Mouse (Mus musculus) lung, postnatal 4 days (tissue): Measurements from ENCODE around the gene Wrap73.
A peak's percentile ranks its signal among the peaks of the same experiment; 100 is the strongest.

Experiments used
- DNase-seq, 2 experiments: peaks; one replicate each; pipeline ENCODE4 v3.0.0; 2021

Wrap73 gene

GRCm38 (mm10) chr4:154186002-154186537 is 43.9 kb downstream of the Wrap73 start:
- DNase-seq, result peak; percentile 48 to 71

GRCm38 (mm10) chr4:154188948-154189347 is 46.8 kb downstream of the Wrap73 start:
- DNase-seq, result peak; percentile 34 to 65

- DNase-seq, result no peak
Observed at GRCm38 (mm10) chr4:154197961-154198360, 55.8 kb downstream of the Wrap73 start.

GRCm38 (mm10) chr4:154198377-154198961 is 56.3 kb downstream of the Wrap73 start:
- no peak for DNase-seq

- DNase-seq, result no peak
Observed at GRCm38 (mm10) chr4:154201511-154201910, 59.3 kb downstream of the Wrap73 start.

DNA sequence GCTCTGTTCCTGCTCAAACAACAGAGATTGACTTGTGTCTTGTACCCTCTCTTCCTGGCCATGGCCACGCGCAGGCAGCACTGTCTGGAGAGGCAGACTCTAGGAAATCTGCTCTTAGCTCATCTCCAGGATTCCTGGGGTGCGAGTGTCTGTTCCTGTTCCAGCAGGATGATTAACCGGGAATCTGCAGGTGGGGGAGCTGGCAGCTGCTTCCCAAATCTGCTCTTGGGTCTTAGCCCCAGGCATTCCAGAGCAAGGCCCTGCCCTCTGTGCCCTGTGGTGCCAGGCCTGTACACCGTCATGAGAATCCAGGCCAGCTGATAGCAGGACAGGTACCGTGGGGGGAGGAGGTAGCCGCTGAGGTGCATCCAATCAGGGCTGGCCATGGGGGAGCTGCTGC is 62.4 kb downstream of the Wrap73 start:
- peak in 1 of 2 experiments; percentile 52 for DNase-seq

DNA sequence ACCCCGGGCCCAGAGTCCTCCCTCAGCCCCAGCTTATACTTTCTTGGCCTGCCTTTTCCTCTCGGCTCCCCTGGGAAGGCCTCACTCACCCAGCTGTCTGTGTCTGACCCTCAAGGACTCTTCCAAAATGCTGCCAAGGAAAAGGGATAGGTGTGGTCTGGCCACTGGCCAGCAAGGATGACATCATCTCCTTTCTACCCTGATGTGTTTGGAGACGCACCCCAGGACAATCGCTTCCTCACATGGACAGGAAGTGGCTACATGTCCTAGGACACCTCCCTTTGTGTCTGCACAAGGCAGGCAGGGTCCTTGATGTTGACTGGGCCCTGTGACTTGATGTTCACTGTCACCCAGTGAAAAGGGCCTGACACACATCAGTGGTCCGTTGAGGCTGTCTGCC is 63.2 kb downstream of the Wrap73 start:
- peak; percentile 80 to 88 for DNase-seq

- DNase-seq, result peak; percentile 53 to 69
Observed at GRCm38 (mm10) chr4:154207261-154207660, 65.1 kb downstream of the Wrap73 start.

DNA sequence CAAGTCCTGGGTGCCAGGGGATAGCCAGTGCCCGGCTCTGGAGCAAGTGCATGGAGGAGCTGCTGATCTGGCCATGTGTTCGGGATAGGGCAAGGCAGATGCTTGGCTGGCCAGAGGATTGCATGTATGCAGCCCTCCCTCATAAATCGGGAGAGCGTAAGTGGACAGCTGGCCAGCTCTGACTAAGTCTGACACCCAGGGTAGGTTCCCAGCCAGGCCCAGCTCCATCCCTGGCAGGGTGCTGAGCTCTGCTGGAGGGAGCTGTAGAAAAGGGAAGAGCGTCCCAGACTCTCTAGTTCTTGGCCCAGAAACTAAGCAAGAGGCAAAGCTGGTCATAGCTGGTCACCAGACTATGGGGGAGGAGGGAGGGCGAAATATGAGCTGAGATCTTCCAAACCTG is 66.9 kb downstream of the Wrap73 start:
- DNase-seq, result peak; percentile 16 to 64

- DNase-seq, result no peak
Observed at GRCm38 (mm10) chr4:154209825-154210224, 67.7 kb downstream of the Wrap73 start.

- DNase-seq, result no peak
Observed at GRCm38 (mm10) chr4:154211459-154211858, 69.3 kb downstream of the Wrap73 start.

DNA sequence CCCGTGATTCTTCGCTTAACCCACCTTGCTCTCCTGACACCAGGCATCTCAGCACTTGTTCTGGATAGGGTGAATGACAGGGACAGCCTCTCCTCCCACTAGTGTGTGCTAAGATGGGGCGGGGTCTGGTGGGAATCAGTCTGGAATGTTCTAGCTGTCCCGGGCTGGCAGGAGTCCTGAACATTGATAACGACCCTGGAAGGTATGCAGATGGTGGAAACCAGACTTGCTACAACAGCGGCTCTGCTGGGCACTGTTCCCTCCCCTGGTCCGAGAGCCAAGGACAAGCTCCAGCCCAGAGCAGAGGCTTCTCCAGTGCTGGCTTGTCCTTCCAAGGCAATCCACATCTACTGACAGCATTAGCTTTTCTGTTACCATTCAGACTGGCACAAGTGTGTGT is 71.4 kb downstream of the Wrap73 start:
- DNase-seq, result peak in 1 of 2 experiments; percentile 61

DNA sequence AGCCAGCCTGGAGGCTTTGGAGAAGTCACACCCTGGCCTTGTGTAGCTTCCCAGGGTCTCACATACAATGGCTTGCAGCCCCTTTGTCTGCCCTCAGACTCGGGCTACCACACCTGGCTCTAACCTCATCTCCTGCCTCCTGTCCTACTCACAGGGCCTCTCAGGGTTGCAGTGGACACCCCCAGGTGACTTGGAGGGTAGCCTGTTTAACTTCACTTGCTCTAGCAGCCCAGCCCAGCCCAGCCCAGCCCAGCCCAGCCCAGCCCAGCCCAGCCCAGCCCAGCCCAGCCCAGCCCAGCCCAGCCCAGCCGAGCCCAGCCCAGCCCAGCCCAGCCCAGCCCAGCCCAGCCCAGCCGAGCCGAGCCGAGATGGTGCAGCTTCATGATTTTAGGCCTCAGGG is 71.9 kb downstream of the Wrap73 start:
- no peak for DNase-seq
